Mouse (Mus musculus): Measurements from ENCODE around the gene Gm15517. TPM values are rescaled to one million over a fixed set of nuclear protein-coding genes. Genes with fewer than 3 reads are reported as not detected.
A peak's percentile ranks its signal among the peaks of the same experiment; 100 is the strongest.

Gm15517 gene
- total and polyA plus RNA-seq, 2 experiments from 2014 or later, result not detected

- DNase-seq (ENCODE audit: low spot score), result no peak
- H3K4me3 ChIP-seq (ENCODE audit: low read depth, low read length), result no peak overlapping the region
- no peaks in the 10 kb centered on the region for H3K9me3 ChIP-seq (replicated peaks; ENCODE audit: control insufficient read depth, low read length)
- 36% methylated on average over 2 of the region's 2 CpGs for WGBS
- no peak for TF ChIP-seq EP300 (IDR thresholded peaks at IDR 0.05; ENCODE audit: low read depth)
- TF ChIP-seq CTCF (IDR thresholded peaks at IDR 0.05; ENCODE audit: low read depth), result no peak
- ATAC-seq (ENCODE audit: insufficient read depth, low read depth), result no peak
- no peaks in the 10 kb centered on the region for H3K36me3 ChIP-seq (replicated peaks; ENCODE audit: control insufficient read depth, insufficient read depth, low read length)
- no peak overlapping the region for H3K9ac ChIP-seq (replicated peaks; ENCODE audit: low read depth, low read length)
- no peak overlapping the region for H3K4me2 ChIP-seq (ENCODE audit: low read depth, low read length)
- no peaks in the 10 kb centered on the region for H3K27me3 ChIP-seq (ENCODE audit: control insufficient read depth, insufficient read depth, low read length)
- H3K4me1 ChIP-seq (ENCODE audit: control insufficient read depth, insufficient read depth), result no peaks in the 10 kb centered on the region
- no peak overlapping the region for H3K27ac ChIP-seq (ENCODE audit: low read depth)
These were observed 21.3 kb upstream of the Gm15517 start for GRCm38 (mm10) chr7:44239913-44240312.

- Histone ChIP-seq H3K9me3 (replicated peaks; ENCODE audit: control insufficient read depth, low read length) (no peaks in the 10 kb centered on the region), H3K36me3 (replicated peaks; ENCODE audit: control insufficient read depth, insufficient read depth, low read length) (no peaks in the 10 kb centered on the region), H3K27me3 (ENCODE audit: control insufficient read depth, insufficient read depth, low read length) (no peaks in the 10 kb centered on the region), H3K9ac (replicated peaks; ENCODE audit: low read depth, low read length) (no peak overlapping the region), H3K27ac (ENCODE audit: low read depth) (no peak overlapping the region), H3K4me2 (ENCODE audit: low read depth, low read length) (no peak overlapping the region), H3K4me1 (ENCODE audit: control insufficient read depth, insufficient read depth) (peaks cover 2% of the 10 kb centered on the region; the same call in 1 of the 2 replicates), H3K4me3 (ENCODE audit: low read depth, low read length) (no peak overlapping the region)
- DNase-seq (ENCODE audit: low spot score), result no peak
- 24% methylated on average over 1 of the region's 1 CpGs for WGBS
- ATAC-seq (ENCODE audit: insufficient read depth, low read depth), result no peak
- TF ChIP-seq EP300 (IDR thresholded peaks at IDR 0.05; ENCODE audit: low read depth), result no peak
- TF ChIP-seq CTCF (IDR thresholded peaks at IDR 0.05; ENCODE audit: low read depth), result no peak
These were observed 20.5 kb upstream of the Gm15517 start for GRCm38 (mm10) chr7:44240712-44241111.

GRCm38 (mm10) chr7:44241163-44241562 lies 20.1 kb upstream of the Gm15517 start:
- Histone ChIP-seq H3K27ac (ENCODE audit: low read depth) (no peak overlapping the region), H3K9ac (replicated peaks; ENCODE audit: low read depth, low read length) (no peak overlapping the region), H3K4me3 (ENCODE audit: low read depth, low read length) (no peak overlapping the region), H3K4me1 (ENCODE audit: control insufficient read depth, insufficient read depth) (peaks cover 4% of the 10 kb centered on the region; the same call in 1 of the 2 replicates), H3K27me3 (ENCODE audit: control insufficient read depth, insufficient read depth, low read length) (no peaks in the 10 kb centered on the region), H3K4me2 (ENCODE audit: low read depth, low read length) (no peak overlapping the region), H3K36me3 (replicated peaks; ENCODE audit: control insufficient read depth, insufficient read depth, low read length) (no peaks in the 10 kb centered on the region), H3K9me3 (replicated peaks; ENCODE audit: control insufficient read depth, low read length) (no peaks in the 10 kb centered on the region)
- ATAC-seq (ENCODE audit: insufficient read depth, low read depth), result no peak
- 49% methylated on average over 2 of the region's 2 CpGs for WGBS
- DNase-seq (ENCODE audit: low spot score), result no peak
- TF ChIP-seq CTCF (IDR thresholded peaks at IDR 0.05; ENCODE audit: low read depth) (0 out of 2 replicates have a peak, but pooled peaks have one; percentile 12), EP300 (IDR thresholded peaks at IDR 0.05; ENCODE audit: low read depth) (no peak)

GRCm38 (mm10) chr7:44244080-44244479 lies 17.2 kb upstream of the Gm15517 start:
- H3K9ac ChIP-seq (replicated peaks; ENCODE audit: low read depth, low read length), result no peak overlapping the region
- H3K27ac ChIP-seq (ENCODE audit: low read depth), result no peak overlapping the region
- TF ChIP-seq EP300 (IDR thresholded peaks at IDR 0.05; ENCODE audit: low read depth), result no peak
- TF ChIP-seq CTCF (IDR thresholded peaks at IDR 0.05; ENCODE audit: low read depth), result no peak
- peaks cover 12% of the 10 kb centered on the region for H3K4me1 ChIP-seq (ENCODE audit: control insufficient read depth, insufficient read depth)
- H3K9me3 ChIP-seq (replicated peaks; ENCODE audit: control insufficient read depth, low read length), result no peaks in the 10 kb centered on the region
- ATAC-seq (ENCODE audit: insufficient read depth, low read depth), result no peak
- H3K4me3 ChIP-seq (ENCODE audit: low read depth, low read length), result no peak overlapping the region
- H3K27me3 ChIP-seq (ENCODE audit: control insufficient read depth, insufficient read depth, low read length), result no peaks in the 10 kb centered on the region
- WGBS, result 50% methylated on average over 1 of the region's 1 CpGs
- peaks cover 12% of the 10 kb centered on the region for H3K36me3 ChIP-seq (replicated peaks; ENCODE audit: control insufficient read depth, insufficient read depth, low read length)
- DNase-seq (ENCODE audit: low spot score), result no peak
- H3K4me2 ChIP-seq (ENCODE audit: low read depth, low read length), result no peak overlapping the region

- Histone ChIP-seq H3K9ac (replicated peaks; ENCODE audit: low read depth, low read length) (peak within 1 kb of the TSS; percentile 97), H3K4me1 (ENCODE audit: control insufficient read depth, insufficient read depth) (peaks cover 12% of the 10 kb centered on the region), H3K4me3 (ENCODE audit: low read depth, low read length) (peak within 1 kb of the TSS; percentile 72), H3K9me3 (replicated peaks; ENCODE audit: control insufficient read depth, low read length) (no peaks in the 10 kb centered on the region), H3K36me3 (replicated peaks; ENCODE audit: control insufficient read depth, insufficient read depth, low read length) (peaks cover 31% of the 10 kb centered on the region), H3K27me3 (ENCODE audit: control insufficient read depth, insufficient read depth, low read length) (no peaks in the 10 kb centered on the region), H3K27ac (ENCODE audit: low read depth) (peak within 1 kb of the TSS; percentile 87), H3K4me2 (ENCODE audit: low read depth, low read length) (peak within 1 kb of the TSS; percentile 88)
- TF ChIP-seq CTCF (IDR thresholded peaks at IDR 0.05; ENCODE audit: low read depth) (no peak), EP300 (IDR thresholded peaks at IDR 0.05; ENCODE audit: low read depth) (peak; percentile 96)
- WGBS, result under 1% methylated on average over 62 of the region's 62 CpGs
- peak; percentile 91 for ATAC-seq (ENCODE audit: insufficient read depth, low read depth)
- peak; percentile 88 for DNase-seq (ENCODE audit: low spot score)
These were observed 14.9 kb upstream of the Gm15517 start, which contains the start of the genes 1700028J19Rik and 2410002F23Rik for GRCm38 (mm10) chr7:44246055-44246983. Gene 1700028J19Rik, minus strand, starts transcription at chr7:44246695. Gene 2410002F23Rik, plus strand, starts transcription at chr7:44246722.
